Mouse (Mus musculus) liver, adult 2 months (tissue): ENCODE results near the gene Nlgn3. TPM values are rescaled to one million over a fixed set of nuclear protein-coding genes. Genes with fewer than 3 reads are reported as not detected.

Experiments used
- DNase-seq: peaks from one replicate; pipeline ENCODE4 v3.0.0-alpha.2; 2011; ENCODE audit warnings: low read depth, low spot score; ENCODE audit errors: extremely low read depth
- H3K27ac ChIP-seq: fragments of 200-500 bp; replicated peaks from 2 replicates; pipeline ENCODE4 v1.5.1; 2012; ENCODE audit warnings: low read depth, mild to moderate bottlenecking, control low read depth, inconsistent platforms, low read length; ENCODE audit not compliant: insufficient read depth
- H3K27me3 ChIP-seq: fragments of 200-500 bp; 2 replicates; pipeline ENCODE4 v1.6.1; 2012; ENCODE audit warnings: mild to moderate bottlenecking, moderate library complexity, low read length, inconsistent platforms; ENCODE audit not compliant: control insufficient read depth, insufficient read depth
- H3K36me3 ChIP-seq: fragments of 200-500 bp; 2 replicates; pipeline ENCODE4 v1.6.1; 2012; ENCODE audit warnings: low read length, inconsistent platforms; ENCODE audit not compliant: control insufficient read depth, insufficient read depth
- H3K4me1 ChIP-seq: fragments of 200-500 bp; 2 replicates; pipeline ENCODE4 v1.6.1; 2011; ENCODE audit warnings: low read length; ENCODE audit not compliant: control insufficient read depth, insufficient read depth
- H3K4me3 ChIP-seq: fragments of 200-500 bp; 2 replicates; pipeline ENCODE4 v1.5.1; 2011; ENCODE audit warnings: low read depth, mild to moderate bottlenecking, control low read depth, low read length, moderate library complexity; ENCODE audit not compliant: insufficient read depth
- H3K79me2 ChIP-seq: fragments of 200-500 bp; 2 replicates; pipeline ENCODE4 v1.6.1; 2012; ENCODE audit warnings: inconsistent platforms, mild to moderate bottlenecking, low read length, moderate library complexity; ENCODE audit not compliant: control insufficient read depth, insufficient read depth
- H3K9ac ChIP-seq: fragments of 200-500 bp; 2 replicates; pipeline ENCODE4 v1.6.1; 2012; ENCODE audit warnings: low read depth, mild to moderate bottlenecking, control low read depth, inconsistent platforms, low read length
- CTCF ChIP-seq: fragments of 200-500 bp; IDR thresholded peaks from 2 replicates; pipeline ENCODE4 v1.5.1; 2011; ENCODE audit warnings: low read depth, low read length, control low read depth
- POLR2A ChIP-seq: fragments of 200-500 bp; IDR thresholded peaks from 2 replicates; pipeline ENCODE4 v1.6.1; 2011; ENCODE audit warnings: low read length, control low read depth; ENCODE audit not compliant: insufficient read depth; ENCODE audit errors: extremely low read depth
- WGBS: fragments of 180-500 bp; shearing (Covaris S2); methylation state at CpG from one replicate; pipeline ENCODE4 v1.1.7; 2018; 5-methylcytosine and 5-hydroxymethylcytosine counted together
- polyA plus RNA-seq: library from polyadenylated mRNA; depleted of rRNA; stranded (reverse); fragments of >200 nt; gene quantifications from 2 replicates; pipeline ENCODE4 v1.2.3, GENCODE M21; 2012
- total RNA-seq: library from RNA; depleted of rRNA; stranded (reverse); fragments of >200 nt; gene quantifications from 2 replicates; pipeline ENCODE4 v1.2.3, GENCODE M21; 2014

The Nlgn3 gene
- total and polyA plus RNA-seq, 2 experiments: under 0.01 to 0.01 TPM

DNA sequence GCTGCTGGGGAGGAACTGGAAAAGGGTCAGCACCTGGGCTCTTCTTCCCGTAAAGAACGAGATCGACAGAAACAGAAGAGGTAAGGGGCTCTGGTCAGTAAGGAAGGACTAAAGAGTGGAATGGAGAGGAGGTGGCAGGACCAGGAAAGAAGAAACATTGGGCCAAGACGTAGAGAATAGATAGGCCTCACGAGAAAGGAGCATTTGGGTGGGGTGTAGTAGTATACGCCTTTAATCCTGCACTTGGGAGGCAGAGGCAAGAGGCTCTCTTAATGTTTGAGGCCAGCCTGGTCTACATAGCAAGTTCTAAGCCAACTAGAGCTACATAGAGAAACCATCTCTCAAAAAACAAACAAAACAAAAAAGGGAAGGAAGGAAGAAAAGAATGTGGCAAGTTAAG is 10.5 kb upstream of the Nlgn3 start:
- no peak overlapping the region for H3K4me3 ChIP-seq
- no peaks in the 10 kb centered on the region for H3K27me3 ChIP-seq
- peaks cover 23% of the 10 kb centered on the region; the same call in 1 of the 2 replicates for H3K36me3 ChIP-seq
- H3K4me1 ChIP-seq: no peaks in the 10 kb centered on the region
- no peak for DNase-seq
- H3K27ac ChIP-seq: no peak overlapping the region
- WGBS: 95% methylated on average over 6 of the region's 6 CpGs
- TF ChIP-seq CTCF (no peak), POLR2A (no peak)
- H3K9ac ChIP-seq: no peak overlapping the region
- H3K79me2 ChIP-seq: no peaks in the 10 kb centered on the region

- 98% methylated on average over 7 of the region's 7 CpGs for WGBS
- no peaks in the 10 kb centered on the region for H3K79me2 ChIP-seq
- no peak for TF ChIP-seq CTCF
- no peak for TF ChIP-seq POLR2A
- peaks cover 25% of the 10 kb centered on the region; the same call in 1 of the 2 replicates for H3K36me3 ChIP-seq
- H3K4me1 ChIP-seq: no peaks in the 10 kb centered on the region
- H3K27me3 ChIP-seq: no peaks in the 10 kb centered on the region
- no peak for DNase-seq
- no peak overlapping the region for H3K9ac ChIP-seq
- H3K27ac ChIP-seq: no peak overlapping the region
- no peak overlapping the region for H3K4me3 ChIP-seq
Observed at GRCm38 (mm10) chrX:101289037-101289436, 9.9 kb upstream of the Nlgn3 start.

DNA sequence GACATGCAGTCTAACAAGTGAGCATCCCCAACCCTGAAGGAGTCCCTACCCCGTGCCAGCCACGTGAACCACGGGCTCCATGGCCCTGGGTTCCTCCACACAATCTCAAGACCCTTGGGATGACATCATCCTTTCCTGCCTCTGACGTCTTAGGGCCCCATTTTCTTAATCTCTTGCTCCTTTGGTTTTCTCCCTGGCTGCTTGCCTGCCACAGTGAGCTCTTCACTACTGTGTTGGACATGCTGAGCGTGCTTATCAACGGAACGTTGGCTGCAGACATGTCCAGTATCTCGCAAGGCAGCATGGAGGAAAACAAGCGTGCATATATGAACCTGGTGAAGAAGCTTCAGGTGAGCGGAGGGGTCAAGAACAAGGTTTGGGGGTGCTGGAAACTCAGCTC is 8.9 kb upstream of the Nlgn3 start:
- H3K4me1 ChIP-seq: no peaks in the 10 kb centered on the region
- peaks cover 29% of the 10 kb centered on the region; the same call in 1 of the 2 replicates for H3K36me3 ChIP-seq
- no peak overlapping the region for H3K4me3 ChIP-seq
- WGBS: 92% methylated on average over 10 of the region's 10 CpGs
- no peak for DNase-seq
- no peaks in the 10 kb centered on the region for H3K27me3 ChIP-seq
- no peak overlapping the region for H3K9ac ChIP-seq
- no peak overlapping the region for H3K27ac ChIP-seq
- no peaks in the 10 kb centered on the region for H3K79me2 ChIP-seq
- TF ChIP-seq CTCF (no peak), POLR2A (no peak)

DNA sequence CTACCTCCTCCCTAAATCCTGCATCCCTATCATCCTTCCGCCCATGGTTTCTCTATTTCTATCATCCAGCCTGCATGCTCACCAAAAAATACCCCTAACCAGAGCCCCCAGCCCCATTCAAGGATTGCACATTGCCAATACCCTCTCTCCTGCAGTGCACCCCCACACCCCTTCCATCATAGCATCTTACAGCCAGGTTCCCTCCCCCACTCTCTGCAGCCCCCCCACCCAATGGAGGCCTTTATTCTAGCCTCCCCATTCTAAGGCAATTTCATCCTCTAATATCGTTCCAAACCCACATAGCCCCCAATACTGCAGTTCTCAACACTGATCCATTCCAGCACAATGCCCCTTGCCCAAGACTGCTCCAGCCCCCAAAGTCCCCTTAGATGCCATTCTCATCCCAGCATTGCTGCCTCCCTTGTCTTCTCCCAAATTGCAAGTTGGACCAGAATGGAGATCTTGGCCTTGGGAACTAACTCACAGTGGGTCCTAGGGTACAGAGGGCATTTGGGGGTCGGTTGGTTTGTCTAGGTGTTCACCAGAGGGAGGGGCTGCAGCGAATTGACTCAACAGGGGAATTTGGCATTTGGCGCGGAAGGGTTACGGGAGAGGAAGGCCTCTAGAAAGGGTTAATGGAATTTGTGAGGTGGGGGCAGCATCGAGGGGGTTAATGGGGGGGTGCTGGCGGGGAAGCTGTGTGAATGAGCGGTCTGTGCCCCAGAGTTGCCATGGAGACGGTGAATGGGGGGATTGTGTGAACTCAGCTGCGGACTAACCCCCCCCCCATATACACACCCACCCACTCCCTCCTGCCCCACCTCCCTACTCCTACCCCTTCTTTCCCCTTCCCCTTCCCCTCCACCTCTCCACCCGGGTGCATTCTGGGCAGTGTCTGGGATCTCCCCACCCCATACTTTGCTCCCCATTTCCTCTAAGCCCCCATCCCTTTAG is 782 bp downstream of the Nlgn3 start:
- 0 out of 2 replicates have a peak, but pooled peaks cover 3% of the 10 kb centered on the region for H3K27me3 ChIP-seq
- no peak overlapping the region for H3K4me3 ChIP-seq
- H3K4me1 ChIP-seq: no peaks in the 10 kb centered on the region; the same call in 1 of the 2 replicates
- TF ChIP-seq CTCF: no peak
- TF ChIP-seq POLR2A: no peak
- H3K36me3 ChIP-seq: peaks cover 2% of the 10 kb centered on the region; the same call in 1 of the 2 replicates
- WGBS: 14% methylated on average over 9 of the region's 13 CpGs
- H3K9ac ChIP-seq: no peak overlapping the region
- no peak overlapping the region for H3K27ac ChIP-seq
- H3K79me2 ChIP-seq: no peaks in the 10 kb centered on the region
- DNase-seq: no peak

DNA sequence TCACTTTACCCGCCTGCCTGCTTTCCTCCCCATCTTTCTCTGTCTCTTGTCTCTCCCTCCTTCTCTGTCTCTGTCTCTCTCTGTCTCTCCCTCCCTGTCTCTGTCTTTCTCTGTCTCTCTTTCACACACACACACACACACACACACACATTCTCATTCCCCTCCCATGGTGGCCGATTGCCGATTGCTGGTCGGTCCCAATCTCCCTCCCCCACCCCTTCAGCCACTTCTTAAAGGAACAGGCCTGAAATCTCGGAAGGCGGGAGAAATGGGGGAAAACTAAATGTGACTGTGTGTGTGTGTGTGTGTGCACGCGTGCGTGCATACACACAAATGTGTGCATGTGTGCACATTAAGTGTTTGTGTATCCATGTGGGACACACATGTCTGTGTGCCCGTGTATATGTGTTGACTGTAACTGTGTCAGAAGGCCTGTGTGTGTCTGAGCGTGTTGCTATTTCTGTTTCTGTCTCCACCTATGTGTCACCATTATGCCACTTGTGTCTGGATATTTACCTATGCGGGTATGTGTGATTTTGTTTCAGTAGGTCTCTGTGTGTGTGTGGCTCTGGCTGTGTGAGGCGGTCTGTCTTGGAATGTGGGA is 1.6 kb downstream of the Nlgn3 start:
- Histone ChIP-seq H3K79me2 (no peaks in the 10 kb centered on the region), H3K4me3 (no peak overlapping the region), H3K9ac (no peak overlapping the region), H3K4me1 (no peaks in the 10 kb centered on the region; the same call in 1 of the 2 replicates), H3K36me3 (peaks cover 2% of the 10 kb centered on the region; the same call in 1 of the 2 replicates), H3K27me3 (0 out of 2 replicates have a peak, but pooled peaks cover 3% of the 10 kb centered on the region), H3K27ac (no peak overlapping the region)
- TF ChIP-seq POLR2A (no peak), CTCF (no peak)
- no peak for DNase-seq
- WGBS: 48% methylated on average over 13 of the region's 13 CpGs
